Mouse (Mus musculus): ENCODE data around the gene Galp. TPM values are rescaled to one million over a fixed set of nuclear protein-coding genes. Genes with fewer than 3 reads are reported as not detected.

Gene Galp
- not detected for total RNA-seq (2021)
- long read RNA-seq, experiment 1: 0 reads
- long read RNA-seq, experiment 2: 0 reads

GRCm38 (mm10) chr7:6196790-6197189, at the start of gene Galp:
Galp (plus strand) TSS chr7:6197090.
- no peak for DNase-seq (ENCODE audit: low spot score in 2 of 2)

- no peak for DNase-seq (ENCODE audit: low spot score in 2 of 2)
Observed at GRCm38 (mm10) chr7:6147688-6148087, 49.2 kb upstream of the Galp start.

GRCm38 (mm10) chr7:6151266-6151665, 45.6 kb upstream of the Galp start:
- DNase-seq (ENCODE audit: low spot score in 2 of 2): no peak

- DNase-seq (ENCODE audit: low spot score in 2 of 2): no peak
Observed at GRCm38 (mm10) chr7:6152036-6152435, 44.9 kb upstream of the Galp start.

- DNase-seq (ENCODE audit: low spot score in 2 of 2): no peak
Observed at GRCm38 (mm10) chr7:6153131-6153530, 43.8 kb upstream of the Galp start.

- no peak for DNase-seq (ENCODE audit: low spot score in 2 of 2)
Observed at GRCm38 (mm10) chr7:6154164-6154563, 42.7 kb upstream of the Galp start.

- DNase-seq (ENCODE audit: low spot score in 2 of 2): peak; percentile 73 to 86
Observed at GRCm38 (mm10) chr7:6155031-6155872, 41.6 kb upstream of the Galp start.

- DNase-seq (ENCODE audit: low spot score in 2 of 2): peak; percentile 97 to 98
Observed at GRCm38 (mm10) chr7:6155901-6156411, 40.9 kb upstream of the Galp start, which contains the start of gene Zfp787. Zfp787 (minus strand) TSS chr7:6155997.

- no peak for DNase-seq (ENCODE audit: low spot score in 2 of 2)
Observed at GRCm38 (mm10) chr7:6156901-6157472, 39.9 kb upstream of the Galp start.

- no peak for DNase-seq (ENCODE audit: low spot score in 2 of 2)
Observed at GRCm38 (mm10) chr7:6157479-6157878, 39.4 kb upstream of the Galp start.

GRCm38 (mm10) chr7:6159604-6160003, 37.3 kb upstream of the Galp start:
- DNase-seq (ENCODE audit: low spot score in 2 of 2): no peak

- DNase-seq (ENCODE audit: low spot score in 2 of 2): no peak
Observed at GRCm38 (mm10) chr7:6161541-6161940, 35.3 kb upstream of the Galp start.

- DNase-seq (ENCODE audit: low spot score in 2 of 2): no peak
Observed at GRCm38 (mm10) chr7:6162172-6162571, 34.7 kb upstream of the Galp start.

- DNase-seq (ENCODE audit: low spot score in 2 of 2): no peak
Observed at GRCm38 (mm10) chr7:6164671-6165070, 32.2 kb upstream of the Galp start.

GRCm38 (mm10) chr7:6169403-6169802, 27.5 kb upstream of the Galp start:
- no peak for DNase-seq (ENCODE audit: low spot score in 2 of 2)

- DNase-seq (ENCODE audit: low spot score in 2 of 2): no peak
Observed at GRCm38 (mm10) chr7:6170391-6170790, 26.5 kb upstream of the Galp start.

GRCm38 (mm10) chr7:6170871-6171270, 26.0 kb upstream of the Galp start:
- DNase-seq (ENCODE audit: low spot score in 2 of 2): no peak

GRCm38 (mm10) chr7:6171444-6172005, 25.4 kb upstream of the Galp start:
- peak in 1 of 2 experiments; percentile 56 for DNase-seq (ENCODE audit: low spot score in 2 of 2)

GRCm38 (mm10) chr7:6172006-6172649, 24.8 kb upstream of the Galp start, which contains the start of gene Zfp444:
Zfp444 (plus strand) TSS chr7:6172226.
- DNase-seq (ENCODE audit: low spot score in 2 of 2): peak; percentile 87 to 95

GRCm38 (mm10) chr7:6172674-6173244, 24.1 kb upstream of the Galp start:
- no peak for DNase-seq (ENCODE audit: low spot score in 2 of 2)

- no peak for DNase-seq (ENCODE audit: low spot score in 2 of 2)
Observed at GRCm38 (mm10) chr7:6173872-6174271, 23.0 kb upstream of the Galp start.
